Mouse (Mus musculus) heart, adult 2 months (tissue): Measurements from ENCODE around the gene S100a16. TPM values are rescaled to one million over a fixed set of nuclear protein-coding genes. Genes with fewer than 3 reads are reported as not detected.

ENCODE experiments used
- DNase-seq, 2 experiments: peaks; one replicate each; pipeline ENCODE4 v3.0.0; 2021
- H3K27ac ChIP-seq: fragments of 200-600 bp; 2 replicates; pipeline ENCODE4 v1.8.1; 2022
- H3K27me3 ChIP-seq: fragments of 200-500 bp; 2 replicates; pipeline ENCODE4 v1.6.1; 2012; ENCODE audit warnings: mild to moderate bottlenecking, low read length, inconsistent platforms, mixed read lengths; ENCODE audit not compliant: control insufficient read depth, insufficient read depth
- H3K36me3 ChIP-seq: fragments of 200-500 bp; 2 replicates; pipeline ENCODE4 v1.6.1; 2012; ENCODE audit warnings: low read length, inconsistent platforms; ENCODE audit not compliant: control insufficient read depth, insufficient read depth
- H3K4me1 ChIP-seq: fragments of 200-500 bp; 2 replicates; pipeline ENCODE4 v1.6.1; 2011; ENCODE audit warnings: low read length; ENCODE audit not compliant: control insufficient read depth, insufficient read depth
- H3K4me3 ChIP-seq: fragments of 200-600 bp; 2 replicates; pipeline ENCODE4 v1.8.1; 2022
- H3K79me2 ChIP-seq: fragments of 200-500 bp; replicated peaks from 2 replicates; pipeline ENCODE4 v1.6.1; 2012; ENCODE audit warnings: mild to moderate bottlenecking, inconsistent platforms, low read length, moderate library complexity, mixed read lengths; ENCODE audit not compliant: control insufficient read depth, insufficient read depth
- H3K9ac ChIP-seq: fragments of 200-500 bp; 2 replicates; pipeline ENCODE4 v1.6.1; 2012; ENCODE audit warnings: low read depth, mild to moderate bottlenecking, control low read depth, inconsistent platforms, low read length, mixed read lengths
- CTCF ChIP-seq: fragments of 200-600 bp; IDR thresholded peaks from 2 replicates; pipeline ENCODE4 v1.8.1; 2022; ENCODE audit warnings: antibody characterized with exemption, mild to moderate bottlenecking, moderate library complexity
- EP300 ChIP-seq: fragments of 200-500 bp; IDR thresholded peaks from 2 replicates; pipeline ENCODE4 v1.6.1; 2011; ENCODE audit warnings: low read depth, low read length, control low read depth; ENCODE audit not compliant: insufficient read depth
- POLR2A ChIP-seq: fragments of 200-500 bp; IDR thresholded peaks from 2 replicates; pipeline ENCODE4 v1.6.1; 2011; ENCODE audit warnings: mild to moderate bottlenecking, low read depth, low read length, control low read depth; ENCODE audit not compliant: insufficient read depth
- WGBS: fragments of 180-500 bp; shearing (Covaris S2); methylation state at CpG from one replicate; pipeline ENCODE4 v1.1.7; 2018; 5-methylcytosine and 5-hydroxymethylcytosine counted together
- intact Hi-C: fragments of 180-260 bp; cut with DNase I; formaldehyde crosslinking; loops from one replicate; pipeline ENCODE4 v1.15.1; 2025
- long read RNA-seq: library from polyadenylated mRNA; stranded (forward); transcript quantifications from one replicate; pipeline ENCODE4 v2.0.0, GENCODE M21; 2021
- polyA plus RNA-seq: library from polyadenylated mRNA; depleted of rRNA; stranded (reverse); fragments of >200 nt; gene quantifications from 2 replicates; pipeline ENCODE4 v1.2.3, GENCODE M21; 2012; rRNA removed
- total RNA-seq, 2 experiments: library from RNA; stranded (reverse); gene quantifications; 2 replicates each; pipeline ENCODE4 v1.2.3; 2021

Gene S100a16
- total RNA-seq (10 to 100 TPM; 65.5 to 69.6 TPM), polyA plus RNA-seq (75.2 and 98.3 TPM in 2 replicates)
- long read RNA-seq, transcript S100a16-201 (3 exons, 1,123 nt), result major isoform, 21 of 46 reads
- long read RNA-seq, transcript S100a16-202 (3 exons, 1,127 nt), result minor isoform, 20 of 46 reads
- long read RNA-seq, partial matches to known transcripts, result 0 of 46 reads
- long read RNA-seq, other reads (novel, unspliced or antisense), result 0 of 46 reads

- WGBS, result 38% methylated on average over 10 of the region's 10 CpGs
- Histone ChIP-seq H3K4me1 (peaks cover 10% of the 10 kb centered on the region), H3K27me3 (no peaks in the 10 kb centered on the region), H3K79me2 (peaks cover 3% of the 10 kb centered on the region; the same call in 1 of the 2 replicates), H3K4me3 (peak within 1 kb of the TSS; percentile 67), H3K36me3 (no peaks in the 10 kb centered on the region), H3K27ac (peak within 1 kb of the TSS; percentile 94), H3K9ac (peak within 1 kb of the TSS; percentile 69)
- intact Hi-C loops, result no loop called here
- TF ChIP-seq CTCF, result no peak
- TF ChIP-seq EP300, result 0 out of 2 replicates have a peak, but pooled peaks have one; percentile 19
- TF ChIP-seq POLR2A, result peak; percentile 84
- DNase-seq, result peak; percentile 84 to 88
These were observed at the start of gene S100a16 for GRCm38 (mm10) chr3:90537141-90537904. Gene S100a16, plus strand, starts transcription at chr3:90537254.

GRCm38 (mm10) chr3:90488576-90488975, 48.5 kb upstream of the S100a16 start:
- intact Hi-C loops, result no loop called here
- peaks cover 1% of the 10 kb centered on the region for H3K4me1 ChIP-seq
- WGBS, result 84% methylated on average over 6 of the region's 6 CpGs

GRCm38 (mm10) chr3:90490696-90491256, 46.3 kb upstream of the S100a16 start, which contains the start of gene Snapin:
Gene Snapin, minus strand, starts transcription at chr3:90491033.
- H3K4me3 ChIP-seq, result peak within 1 kb of the TSS; percentile 67
- peak; percentile 96 to 97 for DNase-seq
- peaks cover 1% of the 10 kb centered on the region for H3K4me1 ChIP-seq
- no peaks in the 10 kb centered on the region for H3K79me2 ChIP-seq
- no peaks in the 10 kb centered on the region for H3K27me3 ChIP-seq
- TF ChIP-seq POLR2A (peak; percentile 78), EP300 (peak; percentile 70; the same call in 1 of the 2 replicates), CTCF (peak; percentile 77)
- WGBS, result under 1% methylated on average over 37 of the region's 37 CpGs
- peak within 1 kb of the TSS; percentile 76 for H3K9ac ChIP-seq
- intact Hi-C loops, result loop anchor here (1.0 to 5.0 kb wide), 4 partner anchors 18 to 163 kb away; partner anchors contain the start of gene Chtop
- H3K36me3 ChIP-seq, result peaks cover 4% of the 10 kb centered on the region
- H3K27ac ChIP-seq, result peak within 1 kb of the TSS; percentile 98

More at GRCm38 (mm10) chr3:90488576-90488975, 48.5 kb upstream of the S100a16 start:
- TF ChIP-seq CTCF (no peak), EP300 (no peak), POLR2A (no peak)
- DNase-seq, result no peak
- H3K9ac ChIP-seq, result no peak overlapping the region
- H3K36me3 ChIP-seq, result peaks cover 4% of the 10 kb centered on the region
- no peak overlapping the region for H3K4me3 ChIP-seq
- no peaks in the 10 kb centered on the region for H3K79me2 ChIP-seq
- H3K27ac ChIP-seq, result no peak overlapping the region
- no peaks in the 10 kb centered on the region for H3K27me3 ChIP-seq

- no peak for TF ChIP-seq EP300
- TF ChIP-seq CTCF, result peak; percentile 42
- 34% methylated on average over 2 of the region's 2 CpGs for WGBS
- peaks cover 2% of the 10 kb centered on the region for H3K36me3 ChIP-seq
- no peaks in the 10 kb centered on the region for H3K79me2 ChIP-seq
- no peaks in the 10 kb centered on the region for H3K27me3 ChIP-seq
- no peak overlapping the region; the same call in 1 of the 2 replicates for H3K27ac ChIP-seq
- intact Hi-C loops, result loop anchor here (1.0 to 5.0 kb wide), 4 partner anchors 17 to 162 kb away; partner anchors contain the start of gene Chtop
- peak in 1 of 2 experiments; percentile 32 for DNase-seq
- H3K9ac ChIP-seq, result no peak overlapping the region
- H3K4me3 ChIP-seq, result no peak overlapping the region
- peaks cover 1% of the 10 kb centered on the region for H3K4me1 ChIP-seq
These were observed 45.7 kb upstream of the S100a16 start for GRCm38 (mm10) chr3:90491350-90491749.

GRCm38 (mm10) chr3:90493831-90494540, 43.1 kb upstream of the S100a16 start:
- no peak for TF ChIP-seq CTCF
- no peak for TF ChIP-seq POLR2A
- no peak for TF ChIP-seq EP300

More at GRCm38 (mm10) chr3:90493831-90494540, 43.1 kb upstream of the S100a16 start:
- WGBS, result 69% methylated on average over 4 of the region's 4 CpGs
- Histone ChIP-seq H3K4me1 (peaks cover 1% of the 10 kb centered on the region), H3K79me2 (no peaks in the 10 kb centered on the region), H3K27ac (no peak overlapping the region), H3K9ac (no peak overlapping the region), H3K27me3 (no peaks in the 10 kb centered on the region), H3K4me3 (no peak overlapping the region), H3K36me3 (peaks cover 7% of the 10 kb centered on the region)
- no peak for DNase-seq
- intact Hi-C loops, result loop anchor here (1.0 to 5.0 kb wide), 2 partner anchors 93 to 158 kb away; no protein-coding TSS in a partner anchor
